Mouse (Mus musculus) midbrain, embryonic 16.5 days (tissue): ENCODE data around the gene Vil1. TPM values are rescaled to one million over a fixed set of nuclear protein-coding genes. Genes with fewer than 3 reads are reported as not detected.

Experiments used
- ATAC-seq: fragments of 200-750 bp; cut with Nextera tagmentation; 2 replicates; pipeline ENCODE4 v1.8.0; 2017; ENCODE audit warnings: moderate TSS enrichment
- H3K27ac ChIP-seq: fragments of 300-500 bp; sonication (generic); 2 replicates; pipeline ENCODE4 v1.5.1; 2014; ENCODE audit warnings: mild to moderate bottlenecking, low read length, mixed read lengths
- H3K27me3 ChIP-seq: fragments of 300-500 bp; sonication (generic); 2 replicates; pipeline ENCODE4 v1.6.1; 2014; ENCODE audit warnings: low read depth, low read length, mixed read lengths; ENCODE audit not compliant: control insufficient read depth, insufficient read depth
- H3K36me3 ChIP-seq: fragments of 300-500 bp; sonication (generic); 2 replicates; pipeline ENCODE4 v1.6.1; 2014; ENCODE audit warnings: mild to moderate bottlenecking, low read length, moderate library complexity, mixed read lengths; ENCODE audit not compliant: control insufficient read depth, insufficient read depth
- H3K4me1 ChIP-seq: fragments of 300-500 bp; sonication (generic); 2 replicates; pipeline ENCODE4 v1.6.1; 2014; ENCODE audit warnings: mild to moderate bottlenecking, low read length, mixed read lengths; ENCODE audit not compliant: control insufficient read depth, insufficient read depth
- H3K4me2 ChIP-seq: fragments of 300-500 bp; sonication (generic); 2 replicates; pipeline ENCODE4 v1.6.1; 2014; ENCODE audit warnings: mild to moderate bottlenecking, low read length, mixed read lengths
- H3K4me3 ChIP-seq: fragments of 300-500 bp; sonication (generic); 2 replicates; pipeline ENCODE4 v1.5.1; 2014; ENCODE audit warnings: low read depth, mild to moderate bottlenecking, low read length, moderate library complexity, mixed read lengths
- H3K9ac ChIP-seq: fragments of 300-500 bp; sonication (generic); 2 replicates; pipeline ENCODE4 v1.6.1; 2014; ENCODE audit warnings: low read depth, low read length, mixed read lengths
- H3K9me3 ChIP-seq: fragments of 300-500 bp; sonication (generic); replicated peaks from 2 replicates; pipeline ENCODE4 v1.6.1; 2014; ENCODE audit warnings: mild to moderate bottlenecking, low read length, mixed read lengths; ENCODE audit not compliant: control insufficient read depth, poor library complexity, severe bottlenecking
- WGBS: fragments of 180-500 bp; shearing (Covaris S2); extraction: QIAGEN DNeasy Blood & Tissue Kit; methylation state at CpG from one replicate; pipeline ENCODE4 v1.1.7; 2014; 5-methylcytosine and 5-hydroxymethylcytosine counted together
- polyA plus RNA-seq: library from polyadenylated mRNA; unstranded; fragments of >200 nt; fragmentation: Nextera tagmentation; extraction: Ambion mirVana; gene quantifications from 2 replicates; pipeline ENCODE4 v1.2.1, GENCODE M21; 2015

The Vil1 gene
- polyA plus RNA-seq, 1 experiment from 2014 or later, result 0.35 TPM

- WGBS, result 97% methylated on average over 10 of the region's 10 CpGs
- H3K27me3 ChIP-seq, result peaks cover 3% of the 10 kb centered on the region
- H3K4me1 ChIP-seq, result peaks cover 3% of the 10 kb centered on the region; the same call in 1 of the 2 replicates
- H3K9ac ChIP-seq, result no peak overlapping the region
- H3K4me3 ChIP-seq, result no peak overlapping the region
- no peak overlapping the region for H3K4me2 ChIP-seq
- no peak overlapping the region for H3K27ac ChIP-seq
- ATAC-seq, result no peak
- H3K36me3 ChIP-seq, result no peaks in the 10 kb centered on the region
- H3K9me3 ChIP-seq, result no peaks in the 10 kb centered on the region
These were observed 24.1 kb upstream of the Vil1 start for GRCm38 (mm10) chr1:74385064-74385463.

- Histone ChIP-seq H3K4me1 (peaks cover 3% of the 10 kb centered on the region; the same call in 1 of the 2 replicates), H3K9ac (no peak overlapping the region), H3K4me2 (no peak overlapping the region), H3K27me3 (peaks cover 8% of the 10 kb centered on the region), H3K9me3 (no peaks in the 10 kb centered on the region), H3K4me3 (no peak overlapping the region), H3K27ac (no peak overlapping the region), H3K36me3 (no peaks in the 10 kb centered on the region)
- ATAC-seq, result no peak
- 89% methylated on average over 8 of the region's 8 CpGs for WGBS
These were observed 23.6 kb upstream of the Vil1 start for GRCm38 (mm10) chr1:74385531-74385930.

GRCm38 (mm10) chr1:74386363-74386713 is 22.8 kb upstream of the Vil1 start:
- no peak for ATAC-seq

GRCm38 (mm10) chr1:74386714-74387385 is 22.3 kb upstream of the Vil1 start:
- ATAC-seq, result peak; percentile 91

More at GRCm38 (mm10) chr1:74386363-74386713, 22.8 kb upstream of the Vil1 start:
- Histone ChIP-seq H3K27me3 (peaks cover 10% of the 10 kb centered on the region), H3K27ac (peak overlapping the region; percentile 88), H3K9ac (peak overlapping the region; percentile 71), H3K4me1 (peaks cover 5% of the 10 kb centered on the region), H3K4me3 (peak overlapping the region; percentile 67), H3K36me3 (no peaks in the 10 kb centered on the region), H3K9me3 (no peaks in the 10 kb centered on the region), H3K4me2 (peak overlapping the region; percentile 64)
- 56% methylated on average over 7 of the region's 10 CpGs for WGBS

GRCm38 (mm10) chr1:74387386-74387988 is 21.7 kb upstream of the Vil1 start:
- H3K27me3 ChIP-seq, result peaks cover 10% of the 10 kb centered on the region
- H3K9ac ChIP-seq, result peak overlapping the region; percentile 71
- H3K9me3 ChIP-seq, result no peaks in the 10 kb centered on the region
- H3K4me2 ChIP-seq, result peak overlapping the region; percentile 64
- H3K27ac ChIP-seq, result no peak overlapping the region
- no peak for ATAC-seq
- WGBS, result 50% methylated on average over 15 of the region's 15 CpGs
- H3K4me3 ChIP-seq, result peak overlapping the region; percentile 67
- peaks cover 10% of the 10 kb centered on the region for H3K4me1 ChIP-seq
- no peaks in the 10 kb centered on the region for H3K36me3 ChIP-seq

More at GRCm38 (mm10) chr1:74386714-74387385, 22.3 kb upstream of the Vil1 start:
- Histone ChIP-seq H3K4me3 (peak overlapping the region; percentile 67), H3K4me1 (peaks cover 5% of the 10 kb centered on the region), H3K9me3 (no peaks in the 10 kb centered on the region), H3K9ac (peak overlapping the region; percentile 71), H3K27me3 (peaks cover 10% of the 10 kb centered on the region), H3K4me2 (peak overlapping the region; percentile 64), H3K36me3 (no peaks in the 10 kb centered on the region), H3K27ac (peak overlapping the region; percentile 88)
- 0% methylated on average over 26 of the region's 26 CpGs for WGBS

GRCm38 (mm10) chr1:74388398-74388920 is 20.7 kb upstream of the Vil1 start:
- no peak overlapping the region for H3K9ac ChIP-seq
- H3K4me1 ChIP-seq, result peaks cover 13% of the 10 kb centered on the region
- H3K36me3 ChIP-seq, result no peaks in the 10 kb centered on the region
- WGBS, result 85% methylated on average over 7 of the region's 7 CpGs
- H3K9me3 ChIP-seq, result no peaks in the 10 kb centered on the region
- H3K27ac ChIP-seq, result no peak overlapping the region
- no peak overlapping the region for H3K4me2 ChIP-seq
- H3K4me3 ChIP-seq, result no peak overlapping the region
- ATAC-seq, result no peak
- peaks cover 10% of the 10 kb centered on the region for H3K27me3 ChIP-seq

- peak overlapping the region; percentile 11 for H3K4me3 ChIP-seq
- peaks cover 13% of the 10 kb centered on the region for H3K4me1 ChIP-seq
- no peaks in the 10 kb centered on the region for H3K36me3 ChIP-seq
- H3K9me3 ChIP-seq, result no peaks in the 10 kb centered on the region
- no peak for ATAC-seq
- H3K9ac ChIP-seq, result no peak overlapping the region
- no peak overlapping the region for H3K27ac ChIP-seq
- peak overlapping the region; percentile 40 for H3K4me2 ChIP-seq
- WGBS, result 5% methylated on average over 29 of the region's 29 CpGs
- peaks cover 10% of the 10 kb centered on the region for H3K27me3 ChIP-seq
These were observed 19.3 kb upstream of the Vil1 start for GRCm38 (mm10) chr1:74389831-74390286.

- peaks cover 10% of the 10 kb centered on the region for H3K27me3 ChIP-seq
- peaks cover 13% of the 10 kb centered on the region for H3K4me1 ChIP-seq
- WGBS, result 8% methylated on average over 21 of the region's 21 CpGs
- peak overlapping the region; percentile 11 for H3K4me3 ChIP-seq
- H3K36me3 ChIP-seq, result no peaks in the 10 kb centered on the region
- H3K4me2 ChIP-seq, result peak overlapping the region; percentile 40
- H3K9ac ChIP-seq, result no peak overlapping the region
- H3K9me3 ChIP-seq, result no peaks in the 10 kb centered on the region
- no peak overlapping the region for H3K27ac ChIP-seq
- ATAC-seq, result no peak
These were observed 18.8 kb upstream of the Vil1 start for GRCm38 (mm10) chr1:74390287-74390906.
